Mouse (Mus musculus) WW6 (cell line): Measurements from ENCODE around the gene Dlx1.

ENCODE experiments used
- DNase-seq: peaks from one replicate; pipeline ENCODE4 v3.0.0-alpha.2; 2013; ENCODE audit warnings: low read depth, low spot score

The Dlx1 gene

DNA sequence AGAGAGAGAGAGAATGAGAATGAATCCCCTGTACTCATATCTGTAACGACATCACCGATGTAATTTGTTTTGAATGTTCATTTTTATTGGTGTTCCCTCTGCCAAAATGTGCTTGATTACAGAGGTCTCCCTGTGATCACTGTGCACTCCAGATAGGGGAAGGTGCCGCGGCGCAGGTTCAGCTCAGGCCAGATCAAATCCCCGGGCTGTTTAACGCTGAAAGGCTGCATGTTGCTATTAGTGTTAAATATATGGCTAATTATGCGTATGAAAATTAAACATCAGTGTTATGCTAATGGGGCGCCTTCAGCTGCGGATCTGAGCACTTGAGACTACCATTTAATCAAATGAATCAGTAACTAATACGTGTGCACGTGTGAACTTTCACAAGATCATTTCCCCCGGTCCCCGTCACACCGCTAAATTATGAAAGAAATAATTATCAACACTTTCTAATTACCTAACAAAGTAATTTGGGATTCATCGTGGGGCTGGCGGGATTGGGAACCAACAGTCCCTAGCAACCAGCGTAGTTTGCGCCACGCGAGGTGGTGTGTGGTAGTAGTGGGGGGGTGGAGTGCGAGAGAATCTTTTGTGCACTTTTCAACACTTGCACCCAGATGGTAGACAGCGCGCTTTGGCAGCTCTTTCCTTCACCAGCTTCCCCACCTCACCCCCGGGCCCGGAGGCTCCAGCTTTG, at the start of gene Dlx1:
Gene Dlx1 (plus strand): TSS at position 100 of the 700 bp plus-strand sequence.
- DNase-seq, result no peak

DNA sequence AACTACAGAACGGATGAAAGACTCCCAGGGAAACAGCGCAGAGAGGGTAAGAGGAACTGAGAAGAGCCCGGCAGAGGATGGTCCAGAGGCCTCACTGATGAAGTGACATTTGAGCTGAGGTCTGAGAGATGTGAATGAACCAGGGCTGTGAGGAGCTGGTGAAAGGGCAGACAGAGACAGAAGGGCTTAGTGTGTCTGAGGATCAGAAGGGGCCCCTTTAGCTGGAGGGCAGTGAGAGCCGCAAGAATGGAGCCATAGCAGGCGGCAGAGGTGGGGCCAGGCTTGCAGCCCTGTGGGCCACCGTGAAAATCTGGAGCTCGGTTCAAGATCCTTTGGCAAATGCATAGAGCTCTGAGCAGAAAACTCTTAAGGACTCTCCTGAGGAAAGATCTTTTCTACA, 48.0 kb upstream of the Dlx1 start:
- no peak for DNase-seq

DNA sequence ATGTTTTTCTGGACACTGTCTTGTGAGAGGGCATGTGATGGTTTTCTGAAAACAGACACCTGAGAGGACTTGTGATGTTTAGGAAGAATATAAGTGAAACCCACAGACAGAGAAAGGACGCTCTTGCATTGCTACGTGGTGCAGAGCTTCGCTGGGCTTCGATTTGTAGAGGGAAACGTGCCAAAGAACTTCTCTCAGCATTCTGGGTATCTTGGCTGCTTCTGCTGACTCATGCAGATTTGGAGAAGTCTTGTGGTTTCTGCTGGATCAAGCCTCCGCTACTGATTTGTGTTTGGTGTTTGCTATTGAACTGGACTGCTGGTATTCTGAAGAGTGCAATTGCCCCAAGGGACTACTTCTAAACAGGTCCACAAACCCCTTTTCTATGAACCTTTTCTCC, 46.1 kb upstream of the Dlx1 start:
- no peak for DNase-seq

DNA sequence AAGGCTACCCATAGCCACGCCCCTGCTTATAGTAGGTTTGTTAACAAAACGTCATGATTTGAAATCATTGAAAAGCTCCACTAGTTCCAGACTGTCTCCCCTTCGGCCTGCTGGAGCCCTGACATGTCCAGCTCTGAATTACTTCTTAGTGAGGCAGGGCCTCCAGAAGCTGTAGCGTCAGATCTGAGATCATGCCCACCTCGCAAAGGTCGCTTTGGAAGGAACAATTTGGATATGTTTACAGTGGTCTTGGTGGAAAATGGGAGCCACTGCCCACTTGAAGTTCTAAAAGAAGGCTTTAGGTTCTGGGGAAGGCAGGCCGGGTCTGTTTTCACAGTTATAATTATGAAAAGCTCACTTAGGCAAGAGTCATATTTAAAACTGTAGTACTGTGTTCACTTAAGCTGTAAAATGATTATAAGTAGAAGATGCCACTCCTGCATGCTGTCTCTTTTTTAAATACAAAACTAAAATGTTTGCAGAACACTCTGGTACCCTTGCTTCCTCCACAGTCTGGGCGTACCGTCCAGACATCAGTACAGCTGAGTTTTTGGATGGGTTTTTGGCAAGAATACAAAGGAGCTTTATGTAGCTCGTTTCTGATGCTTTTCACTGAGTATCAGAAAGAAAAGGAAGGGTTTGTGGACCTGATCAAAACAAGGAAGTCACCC, 44.7 kb upstream of the Dlx1 start:
- no peak for DNase-seq

DNA sequence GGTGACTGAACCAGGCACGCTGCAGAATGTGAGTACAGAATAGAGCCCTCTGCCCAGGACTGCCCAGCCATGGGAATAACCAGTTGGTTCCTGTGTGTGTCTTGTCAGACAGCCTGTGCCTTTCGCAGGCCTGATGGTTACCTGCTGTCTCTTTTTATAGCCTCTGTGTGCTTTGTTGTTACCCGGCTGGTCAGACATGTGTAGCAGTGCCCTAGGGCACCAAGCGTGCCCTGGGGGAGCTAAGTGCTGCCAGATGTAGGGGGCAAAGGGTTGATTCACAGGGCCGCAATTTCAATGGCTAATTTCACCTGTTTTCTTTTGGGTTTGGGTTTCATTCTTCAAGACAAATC, 44.2 kb upstream of the Dlx1 start:
- DNase-seq, result no peak

DNA sequence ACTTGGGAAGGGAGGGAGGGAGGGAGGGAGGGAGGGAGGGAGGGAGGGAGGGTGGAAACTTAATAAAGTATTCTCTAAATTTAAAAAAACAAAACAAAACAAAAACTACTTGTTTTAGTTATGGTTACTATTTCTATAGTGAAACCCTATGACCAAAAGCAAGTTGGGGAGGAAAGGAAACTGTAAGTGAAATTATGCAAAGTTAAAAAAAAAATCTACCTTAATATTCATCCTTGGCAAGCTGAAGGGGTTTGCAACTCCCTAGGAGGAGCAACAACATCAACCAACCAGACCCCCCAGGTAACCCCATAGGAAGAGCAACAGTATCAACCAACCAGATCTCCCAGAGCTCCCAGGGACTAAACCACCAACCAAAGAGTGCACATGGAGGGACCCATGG, 36.6 kb upstream of the Dlx1 start:
- no peak for DNase-seq

DNA sequence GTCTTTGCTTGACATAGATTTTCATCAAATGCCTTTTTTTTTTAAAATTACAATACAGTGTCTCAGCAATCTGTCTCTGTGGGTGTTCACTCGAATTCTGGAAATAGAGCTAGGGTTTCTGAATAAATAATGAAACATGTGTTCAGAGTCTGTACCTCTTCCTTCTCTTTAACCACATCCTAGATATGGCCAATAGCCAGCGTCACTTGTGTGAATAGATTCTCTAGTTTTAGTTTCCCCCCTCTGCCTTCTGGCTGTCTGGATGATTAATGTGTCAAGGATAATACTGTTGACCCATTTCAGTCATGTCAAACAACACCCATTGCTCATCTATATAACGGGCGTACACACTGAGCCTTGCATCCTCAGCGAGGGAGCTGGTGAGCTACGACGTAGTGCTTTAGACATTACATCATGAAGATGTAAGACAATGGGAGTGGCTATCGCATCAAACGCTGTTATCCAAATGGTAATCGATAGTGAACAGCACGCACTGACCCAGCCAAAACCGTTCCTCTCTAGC, 34.7 kb upstream of the Dlx1 start:
- DNase-seq, result no peak

DNA sequence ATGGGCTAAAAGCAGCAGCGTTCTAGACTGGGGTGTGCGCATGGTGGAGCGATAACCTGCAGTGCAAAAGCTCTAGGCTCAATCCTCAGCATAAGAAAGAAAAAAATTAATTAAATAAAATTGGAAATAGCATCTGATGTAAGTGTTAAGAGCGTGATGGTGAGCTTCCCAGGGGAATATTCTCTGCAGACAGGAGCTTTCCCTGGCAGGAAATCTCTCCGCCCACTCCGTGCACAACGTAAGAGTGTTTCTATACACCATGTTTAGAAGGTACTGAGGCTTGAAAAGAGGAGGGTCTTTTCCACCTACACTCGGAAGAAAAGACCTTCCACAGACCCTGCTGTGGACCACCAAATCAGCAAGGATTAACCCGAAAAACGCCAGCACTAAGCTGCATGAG, 33.4 kb upstream of the Dlx1 start:
- DNase-seq, result no peak

DNA sequence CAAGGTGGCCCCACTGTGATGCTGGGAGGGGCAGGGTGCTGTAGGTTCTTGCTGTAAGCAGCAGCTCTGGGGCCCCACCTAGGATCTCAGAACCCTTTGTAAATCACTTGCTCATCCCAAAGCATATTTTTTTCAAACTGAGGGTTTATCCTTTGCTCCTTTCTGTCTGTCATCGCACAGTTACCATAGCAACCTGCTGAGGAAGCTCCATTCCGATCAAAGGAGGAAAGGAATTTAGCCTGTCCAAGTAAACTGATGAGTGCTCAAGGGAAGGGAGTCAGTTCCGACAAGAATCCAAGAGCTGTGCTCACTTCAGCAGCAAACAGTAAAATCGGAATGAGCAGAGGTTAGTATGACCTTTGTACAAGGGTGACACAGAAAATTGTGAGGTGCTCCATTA, 32.9 kb upstream of the Dlx1 start:
- no peak for DNase-seq

DNA sequence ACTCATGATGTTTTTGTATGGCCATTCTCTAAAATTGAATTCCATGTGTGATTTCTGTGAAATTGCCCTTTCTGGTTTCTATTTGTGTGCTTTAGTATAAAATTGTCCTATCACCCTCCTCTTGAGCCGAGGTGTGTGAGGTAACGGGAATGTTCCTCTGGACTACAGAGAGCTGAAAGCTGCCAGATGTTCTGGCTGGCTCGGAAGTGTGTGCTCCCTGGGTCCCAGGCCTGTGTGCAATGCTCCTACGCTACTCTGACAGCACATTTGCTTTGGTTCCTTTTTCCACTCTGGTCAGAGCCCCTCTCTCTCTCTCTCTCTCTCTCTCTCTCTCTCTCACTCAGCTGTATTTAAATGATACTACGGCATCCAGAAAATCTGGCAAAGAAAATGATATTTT, 30.7 kb upstream of the Dlx1 start:
- no peak for DNase-seq

DNA sequence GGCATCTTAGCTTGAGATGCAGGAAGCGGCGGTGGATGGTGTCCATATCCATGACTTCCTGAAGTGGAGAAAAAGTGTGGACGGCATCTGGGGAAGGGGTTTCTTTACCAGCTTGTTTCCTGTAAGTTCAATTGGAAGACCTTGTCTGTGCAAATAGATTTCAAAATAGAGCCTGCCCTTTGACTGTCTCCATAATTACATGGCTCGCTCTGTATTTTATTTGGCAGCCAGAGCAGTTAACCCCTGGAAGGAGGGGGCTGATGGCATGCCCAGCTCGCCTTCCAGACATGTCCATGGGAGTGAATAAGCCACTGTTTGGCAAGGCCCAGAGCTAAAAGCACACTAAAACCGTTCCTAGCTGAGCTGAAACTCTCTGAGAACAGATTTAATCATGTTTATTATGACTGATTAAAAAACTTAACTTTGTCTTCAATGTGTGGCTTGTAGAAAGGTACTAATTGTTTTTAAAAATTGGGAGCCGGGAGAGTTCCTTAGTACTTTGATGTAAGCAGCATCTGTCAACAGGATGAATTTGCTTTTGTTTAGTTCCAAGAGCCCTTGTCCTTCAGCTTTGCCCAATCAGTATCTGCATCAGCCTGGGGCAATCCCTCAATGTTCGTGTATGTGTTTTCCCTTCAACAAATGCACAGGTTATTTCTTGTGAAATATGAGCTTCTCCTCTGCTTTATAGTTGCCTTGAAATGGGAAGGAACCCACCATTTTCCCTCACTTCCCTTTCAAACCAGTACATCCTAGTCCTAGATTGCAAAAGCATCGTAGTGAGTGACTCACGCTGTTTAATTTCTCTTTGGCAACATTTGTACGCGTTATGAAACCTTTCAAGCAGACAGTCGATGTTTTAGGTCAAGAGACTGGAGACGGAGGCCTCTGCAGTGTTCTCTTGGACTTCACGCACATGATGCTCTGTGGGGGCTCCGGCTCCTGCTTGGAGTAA, 28.4 kb upstream of the Dlx1 start:
- no peak for DNase-seq

DNA sequence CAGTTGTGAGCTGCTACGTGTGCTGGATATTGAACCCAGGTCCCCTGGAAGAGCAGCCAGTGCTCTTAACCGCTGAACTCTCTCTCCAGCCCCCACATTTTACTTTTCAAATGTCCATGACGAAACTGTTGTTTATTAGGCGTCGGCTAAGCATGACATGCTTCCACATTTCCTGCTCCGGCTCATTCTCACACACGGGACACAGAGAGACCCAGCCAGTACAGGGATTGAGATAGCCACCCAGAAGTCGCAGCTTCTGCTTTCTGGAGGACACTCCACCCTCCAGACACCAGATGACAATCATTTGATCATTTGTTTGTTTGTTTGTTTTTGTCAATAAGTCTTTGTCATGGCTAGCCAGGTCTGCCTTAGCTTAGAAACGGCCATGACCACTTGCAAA, 23.1 kb upstream of the Dlx1 start:
- no peak for DNase-seq

DNA sequence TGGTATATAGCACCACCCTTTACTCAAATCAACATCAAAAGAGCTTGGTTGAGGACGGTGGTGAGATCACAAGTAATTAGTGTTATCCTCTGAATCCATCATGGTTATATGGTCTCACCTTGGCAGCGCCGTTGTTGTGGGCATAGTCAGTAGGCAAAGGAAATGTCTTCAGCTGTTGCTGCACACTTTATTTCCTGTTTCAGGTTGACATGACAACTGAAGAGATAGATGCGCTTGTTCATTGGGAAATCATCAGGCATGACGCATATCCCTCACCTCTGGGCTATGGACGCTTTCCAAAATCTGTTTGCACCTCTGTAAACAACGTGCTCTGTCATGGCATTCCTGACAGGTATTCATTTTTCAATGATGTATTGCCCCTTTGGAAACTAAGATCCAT, 16.7 kb upstream of the Dlx1 start:
- no peak for DNase-seq

DNA sequence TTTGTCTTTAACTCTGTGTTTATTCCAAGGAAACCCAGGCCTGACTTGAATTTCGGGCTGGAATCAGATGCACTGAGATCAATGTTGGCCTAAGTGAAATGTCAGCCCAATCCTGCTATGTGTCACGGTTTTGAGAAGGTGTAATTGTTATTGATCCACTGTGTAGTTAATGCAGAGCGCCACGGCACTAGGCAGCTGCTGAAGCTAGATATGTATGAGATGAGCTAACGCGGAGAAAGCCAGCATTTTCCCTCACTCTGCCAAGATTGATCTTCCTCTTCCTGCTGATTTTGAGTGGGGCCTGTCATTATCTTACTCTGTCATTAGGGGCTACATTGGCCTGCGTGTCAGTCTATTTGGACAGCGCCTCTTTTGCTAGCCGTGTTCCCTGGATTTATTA, 15.6 kb upstream of the Dlx1 start:
- no peak for DNase-seq

DNA sequence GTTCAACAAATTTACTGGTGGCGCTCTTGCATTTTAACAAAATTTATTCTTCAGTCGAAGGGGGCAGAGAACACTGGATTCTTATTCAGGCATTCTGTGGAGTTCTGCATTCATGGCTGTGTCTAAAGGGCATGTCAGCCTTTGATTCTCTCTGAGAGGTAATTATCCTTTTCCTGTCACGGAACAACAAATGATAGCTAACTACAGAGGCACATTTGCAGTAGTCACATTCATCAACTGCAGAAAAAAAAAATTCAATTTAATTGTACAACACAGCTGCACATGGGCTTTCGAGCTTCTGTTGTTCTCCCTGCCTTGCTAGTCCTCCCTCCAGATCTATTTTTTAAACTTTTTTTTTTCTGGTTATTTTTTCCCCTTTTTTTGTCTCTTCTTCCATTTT, 10.9 kb upstream of the Dlx1 start:
- no peak for DNase-seq

DNA sequence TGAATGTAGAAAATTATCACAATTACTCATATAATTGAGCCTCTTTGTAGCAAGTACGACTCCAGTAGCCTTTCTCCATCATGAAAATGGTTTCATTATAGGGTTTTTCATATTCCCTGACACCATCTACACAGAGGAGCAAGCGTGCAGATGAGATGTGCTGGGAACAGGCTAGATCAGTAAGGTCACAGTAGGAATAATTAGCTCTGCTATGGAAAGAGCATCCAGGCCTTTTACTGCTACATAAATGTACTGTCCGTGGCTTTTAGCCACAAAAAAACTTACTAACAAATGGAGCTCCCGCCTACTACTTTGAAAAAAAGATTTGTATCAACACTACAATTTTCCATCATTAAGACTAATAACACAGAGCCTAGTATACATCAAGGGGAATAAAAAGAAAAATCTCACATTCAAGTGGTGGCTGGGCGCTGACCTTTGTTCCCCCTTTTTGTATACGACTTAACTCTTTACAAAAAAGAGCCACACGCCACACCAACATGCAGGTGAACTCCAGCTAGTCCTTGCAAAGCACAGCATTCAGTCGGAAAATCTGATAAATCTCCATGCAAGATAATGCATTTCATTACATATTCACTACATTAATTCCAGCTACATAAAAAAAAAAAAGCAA, 10.3 kb upstream of the Dlx1 start:
- DNase-seq, result no peak

DNA sequence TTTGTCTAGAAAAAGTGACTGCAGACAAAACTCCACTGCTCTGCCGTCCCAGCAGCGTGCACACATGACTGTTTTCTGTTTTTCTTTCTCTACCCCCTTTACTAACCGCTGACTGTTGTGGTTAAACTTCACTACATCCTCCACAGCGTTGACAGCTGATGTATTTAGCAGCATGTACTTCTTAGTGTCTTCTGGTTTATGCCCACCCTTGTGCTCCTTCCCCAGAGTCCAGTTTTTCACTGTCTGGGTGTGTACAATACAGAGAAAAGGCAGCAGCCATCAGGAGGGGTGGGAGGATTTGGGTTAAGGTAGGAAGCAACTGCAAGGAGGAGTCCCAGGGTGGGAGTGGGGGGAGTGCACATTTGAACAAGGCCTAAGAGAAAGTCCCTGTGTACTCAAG, 5.0 kb upstream of the Dlx1 start:
- DNase-seq, result no peak

DNA sequence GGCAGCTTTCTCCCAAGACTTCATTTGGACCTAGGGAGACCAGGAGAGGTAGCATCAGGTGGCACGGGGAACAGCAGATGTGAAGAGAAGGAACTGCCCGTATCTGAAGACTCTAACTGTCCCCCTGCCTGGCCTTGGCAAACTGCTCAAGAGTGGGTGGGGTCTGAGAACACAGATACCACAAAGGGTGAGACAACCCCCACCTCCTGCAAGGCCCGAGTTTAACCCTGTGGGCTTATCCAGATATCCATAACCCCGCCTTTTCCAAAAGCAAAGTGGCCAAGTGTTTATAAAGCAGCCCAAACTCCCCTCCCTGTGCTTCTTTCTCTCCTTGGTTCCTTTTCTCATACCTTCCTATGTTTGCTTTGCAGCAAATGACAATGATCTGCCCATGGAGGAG, 4.5 kb upstream of the Dlx1 start:
- no peak for DNase-seq

DNA sequence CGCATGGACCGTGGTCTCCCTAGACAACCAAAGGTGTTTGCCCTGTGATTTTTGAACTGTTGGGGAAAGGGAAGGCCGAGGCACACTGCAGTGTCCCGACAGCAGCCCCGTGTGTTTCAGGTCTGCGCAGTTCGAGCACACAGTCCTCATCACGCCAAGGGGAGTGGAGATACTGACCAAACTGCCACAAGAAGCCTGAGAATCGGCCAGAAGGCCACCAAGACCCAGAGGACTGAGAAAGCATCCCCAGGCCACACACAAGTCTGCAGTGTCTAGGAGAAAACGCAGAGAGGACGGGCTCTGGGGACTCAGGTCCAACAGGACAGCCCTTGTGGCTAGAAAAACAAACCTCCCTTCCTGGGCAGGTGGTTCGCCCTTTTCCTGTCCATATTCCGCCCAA, 3.1 kb upstream of the Dlx1 start:
- DNase-seq, result no peak

DNA sequence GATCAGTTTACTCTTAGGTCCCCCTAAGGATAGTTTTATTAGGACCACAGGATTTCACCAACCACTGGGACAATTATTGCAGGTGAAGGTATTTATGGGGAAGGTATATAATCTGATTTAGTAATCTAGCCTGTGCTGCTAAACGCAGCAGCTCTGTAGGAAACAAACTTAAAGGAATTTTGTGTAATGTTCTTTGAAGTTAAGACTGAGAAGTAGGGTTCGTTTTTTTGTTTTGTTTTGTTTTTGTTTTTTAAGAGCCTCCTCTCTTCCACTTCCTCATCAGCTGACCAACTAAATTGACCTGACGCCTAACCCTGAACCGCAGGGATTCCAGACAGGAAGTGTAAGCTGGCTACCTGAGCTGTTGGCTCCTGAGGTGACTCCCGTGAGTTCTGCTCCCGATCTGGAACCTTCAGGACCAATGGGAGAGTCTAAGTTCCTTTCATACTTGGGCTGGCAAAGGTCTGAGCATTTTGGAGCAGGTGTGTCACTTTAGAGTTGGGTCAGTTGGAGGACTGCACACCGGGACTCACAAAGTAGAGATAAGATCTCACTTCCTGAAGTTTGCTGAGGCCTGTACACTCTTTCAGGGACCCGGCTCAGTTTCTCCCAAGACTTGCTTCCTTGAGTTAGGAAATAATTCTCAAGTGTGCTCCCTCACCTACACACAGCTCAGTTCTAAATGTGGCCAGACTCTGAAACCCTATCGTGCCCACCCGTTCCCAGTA, 1.2 kb upstream of the Dlx1 start:
- no peak for DNase-seq

DNA sequence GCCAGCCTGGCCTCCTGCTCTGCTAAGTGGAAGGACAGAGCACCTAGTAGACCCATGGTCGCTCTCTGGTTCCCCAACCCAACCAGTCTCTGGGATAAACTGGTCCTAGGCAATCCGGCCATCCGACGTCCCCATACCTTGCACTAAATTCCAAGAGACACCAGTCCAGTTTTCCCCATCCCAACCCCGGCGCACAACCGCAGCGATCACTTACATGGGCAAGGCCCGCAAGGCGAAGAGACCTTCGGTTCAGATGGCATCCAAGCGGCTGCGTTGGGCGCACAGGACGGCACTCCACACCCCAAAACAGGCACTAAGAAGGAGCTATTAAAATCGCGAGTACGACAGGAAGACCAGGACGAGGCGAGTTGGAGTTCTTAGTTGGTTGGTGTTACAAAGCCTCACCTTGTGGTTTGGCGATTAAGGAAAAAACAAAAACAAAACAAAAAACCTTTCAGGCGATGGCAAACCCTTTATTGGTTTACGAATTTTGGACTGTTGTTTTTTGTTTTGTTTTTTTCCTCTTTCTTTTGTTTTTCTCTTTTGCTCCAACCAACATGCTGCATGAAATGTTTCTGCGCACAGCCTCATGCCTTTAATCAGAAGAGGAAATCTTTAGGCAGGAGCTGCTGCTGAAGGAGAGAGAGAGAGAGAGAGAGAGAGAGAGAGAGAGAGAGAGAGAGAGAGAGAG, 445 bp upstream of the Dlx1 start:
- DNase-seq, result no peak
